Mouse (Mus musculus) gastrocnemius, postnatal 36 days (tissue): ENCODE results near the gene Lrp8. TPM values are rescaled to one million over a fixed set of nuclear protein-coding genes. Genes with fewer than 3 reads are reported as not detected.

Experiments
- DNase-seq, 2 experiments: peaks; one replicate each; pipeline ENCODE4 v3.0.0; 2022
- intact Hi-C: fragments of 180-260 bp; cut with DNase I; formaldehyde crosslinking; loops from one replicate; pipeline ENCODE4 v1.15.1; 2025
- total RNA-seq, 2 experiments: library from RNA; stranded (reverse); gene quantifications; 2 replicates each; pipeline ENCODE4 v1.2.3; 2021

Lrp8 gene
- total RNA-seq, 2 experiments from 2014 or later: 0.12 to 0.56 TPM

GRCm38 (mm10) chr4:107900206-107900605 is 98.1 kb downstream of the Lrp8 start:
- no peak for DNase-seq
- intact Hi-C loops: no loop called here

- intact Hi-C loops: no loop called here
- no peak for DNase-seq
Observed at GRCm38 (mm10) chr4:107904252-107904651, 102.2 kb downstream of the Lrp8 start.

- intact Hi-C loops: no loop called here
- no peak for DNase-seq
Observed at GRCm38 (mm10) chr4:107906561-107906960, 104.5 kb downstream of the Lrp8 start.

- no peak for DNase-seq
- intact Hi-C loops: no loop called here
Observed at GRCm38 (mm10) chr4:107910020-107910419, 108.0 kb downstream of the Lrp8 start.

- no peak for DNase-seq
- intact Hi-C loops: loop anchor here (2.0 to 10.0 kb wide), 2 partner anchors 30 to 404 kb away; partner anchors contain the start of gene Coa7
Observed at GRCm38 (mm10) chr4:107920336-107920735, 118.3 kb downstream of the Lrp8 start.

- DNase-seq: no peak
- intact Hi-C loops: loop anchor here (2.0 to 10.0 kb wide), 2 partner anchors 30 to 404 kb away; partner anchors contain the start of gene Coa7
Observed at GRCm38 (mm10) chr4:107921152-107921695, 119.2 kb downstream of the Lrp8 start.

- intact Hi-C loops: loop anchor here (2.0 to 10.0 kb wide), 2 partner anchors 31 to 403 kb away; partner anchors contain the start of gene Coa7
- DNase-seq: no peak
Observed at GRCm38 (mm10) chr4:107921952-107922351, 119.9 kb downstream of the Lrp8 start.

GRCm38 (mm10) chr4:107923145-107923802 is 121.2 kb downstream of the Lrp8 start, which contains the start of gene Cpt2:
Gene Cpt2, minus strand, starts transcription at chr4:107923610.
- DNase-seq: peak; percentile 92 to 95
- intact Hi-C loops: loop anchor here (10.0 kb wide), 1 partner anchor 402 kb away; the partner anchor contains the start of gene Coa7

- intact Hi-C loops: loop anchor here (10.0 kb wide), 1 partner anchor 401 kb away; the partner anchor contains the start of gene Coa7
- no peak for DNase-seq
Observed at GRCm38 (mm10) chr4:107923803-107924194, 121.7 kb downstream of the Lrp8 start.

Other genes starting within 250 kb of the Lrp8 start
- not detected for gene Dmrtb1, start 118.0 kb upstream of the Lrp8 start, total RNA-seq
- gene Magoh, start 77.5 kb downstream of the Lrp8 start, total RNA-seq: 10 to 100 TPM; 22.6 to 22.8 TPM
- 10 to 100 TPM; 34.4 to 44.4 TPM for gene 0610037L13Rik, start 87.6 kb downstream of the Lrp8 start, total RNA-seq
- 10 to 100 TPM; 64.6 to 65.6 TPM for gene Cpt2, start 121.3 kb downstream of the Lrp8 start, total RNA-seq
- gene Slc1a7, start 166.1 kb downstream of the Lrp8 start, total RNA-seq: under 1 TPM; 0.13 to 0.37 TPM